Mouse (Mus musculus) layer of hippocampus, adult 11-12 months (tissue): ENCODE measurements at regions not wholly inside any gene's neighbourhood (a gene's known extent, or its start where the extent isn't known, plus 50 kb on each side); places are given as distances from the start of the nearest gene placed in this dataset.

ENCODE experiments used
- DNase-seq: peaks from one replicate; pipeline ENCODE4 v3.0.0; 2022; ENCODE audit warnings: low spot score

GRCm38 (mm10) chr5:12925466-12925865, 199.7 kb upstream of the Sema3a start:
- DNase-seq = no peak

- no peak for DNase-seq
Measured at GRCm38 (mm10) chr5:12926289-12926688, 198.9 kb upstream of the Sema3a start.

- DNase-seq = no peak
Measured at GRCm38 (mm10) chr5:12927247-12927646, 198.0 kb upstream of the Sema3a start.

- no peak for DNase-seq
Measured at GRCm38 (mm10) chr5:12937052-12937451, 188.2 kb upstream of the Sema3a start.

GRCm38 (mm10) chr5:12938162-12938852, 186.9 kb upstream of the Sema3a start:
- DNase-seq = no peak

- DNase-seq = no peak
Measured at GRCm38 (mm10) chr5:12944554-12944953, 180.7 kb upstream of the Sema3a start.

- DNase-seq = no peak
Measured at GRCm38 (mm10) chr5:12948472-12948871, 176.7 kb upstream of the Sema3a start.

GRCm38 (mm10) chr5:12970987-12971386, 154.2 kb upstream of the Sema3a start:
- DNase-seq = no peak

GRCm38 (mm10) chr5:12973701-12974100, 151.5 kb upstream of the Sema3a start:
- DNase-seq = no peak

GRCm38 (mm10) chr5:12976015-12976742, 149.0 kb upstream of the Sema3a start:
- DNase-seq = no peak

- DNase-seq = no peak
Measured at GRCm38 (mm10) chr5:12977875-12978274, 147.3 kb upstream of the Sema3a start.

GRCm38 (mm10) chr5:12993826-12994225, 131.4 kb upstream of the Sema3a start:
- DNase-seq = no peak

GRCm38 (mm10) chr5:12997440-12997839, 127.8 kb upstream of the Sema3a start:
- DNase-seq = no peak

GRCm38 (mm10) chr5:13007132-13007531, 118.1 kb upstream of the Sema3a start:
- DNase-seq = no peak

- no peak for DNase-seq
Measured at GRCm38 (mm10) chr5:13022270-13022669, 102.9 kb upstream of the Sema3a start.

GRCm38 (mm10) chr5:13033332-13033731, 91.9 kb upstream of the Sema3a start:
- no peak for DNase-seq

GRCm38 (mm10) chr5:13036127-13036526, 89.1 kb upstream of the Sema3a start:
- DNase-seq = no peak

- DNase-seq = no peak
Measured at GRCm38 (mm10) chr5:13058883-13059423, 66.3 kb upstream of the Sema3a start.

GRCm38 (mm10) chr5:13066942-13067341, 58.3 kb upstream of the Sema3a start:
- no peak for DNase-seq
